Mouse (Mus musculus): Measurements from ENCODE around the gene Ptges3l. TPM values are rescaled to one million over a fixed set of nuclear protein-coding genes. Genes with fewer than 3 reads are reported as not detected.
A peak's percentile ranks its signal among the peaks of the same experiment; 100 is the strongest.
"Not testable (repeated sequence)": the region's sequence is repeated elsewhere in the genome, so short reads cannot be mapped to it uniquely, and the experiment has no call there.

Ptges3l gene
- polyA plus RNA-seq, 1 experiment from 2014 or later, result 3.8 TPM

GRCm38 (mm10) chr11:101451536-101451935, 26.4 kb upstream of the Ptges3l start:
- Histone ChIP-seq H3K27ac (no peak overlapping the region), H3K36me3 (replicated peaks) (peaks cover 4% of the 10 kb centered on the region), H3K4me1 (peaks cover 32% of the 10 kb centered on the region), H3K27me3 (ENCODE audit: poor library complexity, severe bottlenecking) (no peaks in the 10 kb centered on the region), H3K9me3 (no peaks in the 10 kb centered on the region), H3K4me3 (no peak overlapping the region)
- WGBS, result 95% methylated on average over 10 of the region's 10 CpGs
- no peak for DNase-seq (ENCODE audit: extremely low spot score, low spot score)

- WGBS, result 80% methylated on average over 3 of the region's 3 CpGs
- Histone ChIP-seq H3K27me3 (ENCODE audit: poor library complexity, severe bottlenecking) (no peaks in the 10 kb centered on the region), H3K9me3 (no peaks in the 10 kb centered on the region), H3K36me3 (replicated peaks) (peaks cover 13% of the 10 kb centered on the region), H3K4me3 (no peak overlapping the region), H3K27ac (no peak overlapping the region), H3K4me1 (peaks cover 27% of the 10 kb centered on the region)
- no peak for DNase-seq (ENCODE audit: extremely low spot score, low spot score)
Measured at GRCm38 (mm10) chr11:101450394-101450793, 25.3 kb upstream of the Ptges3l start.

- WGBS, result 90% methylated on average over 4 of the region's 4 CpGs
- H3K4me1 ChIP-seq, result peaks cover 23% of the 10 kb centered on the region
- not testable (repeated sequence) for H3K27me3 ChIP-seq (ENCODE audit: poor library complexity, severe bottlenecking); DNase-seq (ENCODE audit: extremely low spot score, low spot score); H3K4me3 ChIP-seq; H3K27ac ChIP-seq; H3K9me3 ChIP-seq
- peaks cover 21% of the 10 kb centered on the region for H3K36me3 ChIP-seq (replicated peaks)
Measured at GRCm38 (mm10) chr11:101449596-101449995, 24.5 kb upstream of the Ptges3l start.

GRCm38 (mm10) chr11:101448899-101449298, 23.8 kb upstream of the Ptges3l start:
- Histone ChIP-seq H3K4me1 (peaks cover 23% of the 10 kb centered on the region), H3K27ac (no peak overlapping the region), H3K4me3 (peak overlapping the region; percentile 32; the same call in 1 of the 2 replicates), H3K9me3 (no peaks in the 10 kb centered on the region), H3K27me3 (ENCODE audit: poor library complexity, severe bottlenecking) (no peaks in the 10 kb centered on the region), H3K36me3 (replicated peaks) (peaks cover 28% of the 10 kb centered on the region)
- WGBS, result 88% methylated on average over 4 of the region's 4 CpGs
- DNase-seq (ENCODE audit: extremely low spot score, low spot score), result no peak

GRCm38 (mm10) chr11:101448274-101448746, 23.2 kb upstream of the Ptges3l start, which contains the start of gene Ifi35:
Ifi35 (plus strand) TSS chr11:101448407.
- WGBS, result 53% methylated on average over 10 of the region's 10 CpGs
- Histone ChIP-seq H3K9me3 (no peaks in the 10 kb centered on the region), H3K27ac (no peak within 1 kb of the TSS), H3K27me3 (ENCODE audit: poor library complexity, severe bottlenecking) (no peaks in the 10 kb centered on the region), H3K4me1 (peaks cover 29% of the 10 kb centered on the region), H3K36me3 (replicated peaks) (peaks cover 34% of the 10 kb centered on the region), H3K4me3 (peak within 1 kb of the TSS; percentile 32)
- no peak for DNase-seq (ENCODE audit: extremely low spot score, low spot score)

- Histone ChIP-seq H3K9me3 (no peaks in the 10 kb centered on the region), H3K27ac (no peak overlapping the region), H3K36me3 (replicated peaks) (peaks cover 39% of the 10 kb centered on the region), H3K4me1 (peaks cover 34% of the 10 kb centered on the region), H3K4me3 (peak overlapping the region; percentile 32; the same call in 1 of the 2 replicates), H3K27me3 (ENCODE audit: poor library complexity, severe bottlenecking) (no peaks in the 10 kb centered on the region)
- no peak for DNase-seq (ENCODE audit: extremely low spot score, low spot score)
- WGBS, result 89% methylated on average over 5 of the region's 5 CpGs
Measured at GRCm38 (mm10) chr11:101447786-101448185, 22.7 kb upstream of the Ptges3l start.

GRCm38 (mm10) chr11:101446860-101447259, 21.7 kb upstream of the Ptges3l start:
- H3K4me1 ChIP-seq, result peaks cover 30% of the 10 kb centered on the region
- H3K27ac ChIP-seq; H3K9me3 ChIP-seq; H3K4me3 ChIP-seq; DNase-seq (ENCODE audit: extremely low spot score, low spot score); H3K27me3 ChIP-seq (ENCODE audit: poor library complexity, severe bottlenecking): not testable (repeated sequence)
- H3K36me3 ChIP-seq (replicated peaks), result peaks cover 39% of the 10 kb centered on the region
- WGBS, result 92% methylated on average over 8 of the region's 8 CpGs

GRCm38 (mm10) chr11:101446319-101446718, 21.2 kb upstream of the Ptges3l start:
- H3K27me3 ChIP-seq (ENCODE audit: poor library complexity, severe bottlenecking), result no peaks in the 10 kb centered on the region
- H3K36me3 ChIP-seq (replicated peaks), result peaks cover 39% of the 10 kb centered on the region
- no peaks in the 10 kb centered on the region for H3K9me3 ChIP-seq
- H3K4me1 ChIP-seq, result peaks cover 27% of the 10 kb centered on the region
- DNase-seq (ENCODE audit: extremely low spot score, low spot score), result no peak
- H3K4me3 ChIP-seq, result no peak overlapping the region
- H3K27ac ChIP-seq, result no peak overlapping the region
- 82% methylated on average over 1 of the region's 1 CpGs for whole genome bisulfite sequencing

GRCm38 (mm10) chr11:101442760-101443159, 17.6 kb upstream of the Ptges3l start:
- no peaks in the 10 kb centered on the region for H3K9me3 ChIP-seq
- peaks cover 21% of the 10 kb centered on the region for H3K4me1 ChIP-seq
- H3K27ac ChIP-seq, result peak overlapping the region; percentile 98
- no peak for DNase-seq (ENCODE audit: extremely low spot score, low spot score)
- H3K27me3 ChIP-seq (ENCODE audit: poor library complexity, severe bottlenecking), result no peaks in the 10 kb centered on the region
- peaks cover 39% of the 10 kb centered on the region for H3K36me3 ChIP-seq (replicated peaks)
- peak overlapping the region; percentile 89 for H3K4me3 ChIP-seq
- 2% methylated on average over 14 of the region's 14 CpGs for WGBS

- H3K27me3 ChIP-seq (ENCODE audit: poor library complexity, severe bottlenecking), result no peaks in the 10 kb centered on the region
- peak within 1 kb of the TSS; percentile 89 for H3K4me3 ChIP-seq
- peak within 1 kb of the TSS; percentile 98 for H3K27ac ChIP-seq
- H3K36me3 ChIP-seq (replicated peaks), result peaks cover 39% of the 10 kb centered on the region
- under 1% methylated on average over 42 of the region's 42 CpGs for WGBS
- H3K4me1 ChIP-seq, result peaks cover 21% of the 10 kb centered on the region
- peak; percentile 100 for DNase-seq (ENCODE audit: extremely low spot score, low spot score)
- no peaks in the 10 kb centered on the region for H3K9me3 ChIP-seq
Measured at GRCm38 (mm10) chr11:101442127-101442693, 17.1 kb upstream of the Ptges3l start, which contains the start of gene Rpl27. Rpl27 (plus strand) TSS chr11:101442298.

- DNase-seq (ENCODE audit: extremely low spot score, low spot score); H3K27me3 ChIP-seq (ENCODE audit: poor library complexity, severe bottlenecking); H3K9me3 ChIP-seq: not testable (repeated sequence)
- 38% methylated on average over 15 of the region's 15 CpGs for WGBS
- Histone ChIP-seq H3K36me3 (replicated peaks) (peaks cover 35% of the 10 kb centered on the region), H3K27ac (peak overlapping the region; percentile 98), H3K4me3 (peak overlapping the region; percentile 89), H3K4me1 (peaks cover 21% of the 10 kb centered on the region)
Measured at GRCm38 (mm10) chr11:101441450-101442126, 16.5 kb upstream of the Ptges3l start.

GRCm38 (mm10) chr11:101438006-101438405, 12.9 kb upstream of the Ptges3l start:
- not testable (repeated sequence) for H3K9me3 ChIP-seq; DNase-seq (ENCODE audit: extremely low spot score, low spot score); H3K27me3 ChIP-seq (ENCODE audit: poor library complexity, severe bottlenecking); H3K4me3 ChIP-seq; H3K4me1 ChIP-seq; H3K27ac ChIP-seq
- peaks cover 35% of the 10 kb centered on the region for H3K36me3 ChIP-seq (replicated peaks)
- 55% methylated on average over 3 of the region's 3 CpGs for WGBS

GRCm38 (mm10) chr11:101436916-101437315, 11.8 kb upstream of the Ptges3l start:
- H3K9me3 ChIP-seq, result no peaks in the 10 kb centered on the region
- no peaks in the 10 kb centered on the region for H3K27me3 ChIP-seq (ENCODE audit: poor library complexity, severe bottlenecking)
- 66% methylated on average over 4 of the region's 4 CpGs for WGBS
- peaks cover 42% of the 10 kb centered on the region for H3K36me3 ChIP-seq (replicated peaks)
- H3K4me3 ChIP-seq, result no peak overlapping the region
- DNase-seq (ENCODE audit: extremely low spot score, low spot score), result no peak
- no peak overlapping the region for H3K27ac ChIP-seq
- 0 out of 2 replicates have a peak, but pooled peaks cover 2% of the 10 kb centered on the region for H3K4me1 ChIP-seq

Data from forebrain, embryonic 10.5 days (tissue).